Mouse (Mus musculus) lung, postnatal 0 days (tissue): Measurements from ENCODE around the gene Trim80. TPM values are rescaled to one million over a fixed set of nuclear protein-coding genes. Genes with fewer than 3 reads are reported as not detected.

Source experiments
- ATAC-seq: fragments of 200-750 bp; cut with Nextera tagmentation; 2 replicates; pipeline ENCODE4 v1.8.0; 2017; ENCODE audit warnings: moderate library complexity
- DNase-seq: peaks from one replicate; pipeline ENCODE4 v3.0.0-alpha.2; 2016; ENCODE audit warnings: low spot score
- H3K27ac ChIP-seq: fragments of 300-500 bp; sonication (generic); 2 replicates; pipeline ENCODE4 v1.5.1; 2014; ENCODE audit warnings: antibody characterized with exemption, mild to moderate bottlenecking, low read length, mixed read lengths
- H3K27me3 ChIP-seq: fragments of 300-500 bp; sonication (generic); replicated peaks from 2 replicates; pipeline ENCODE4 v1.6.1; 2014; ENCODE audit warnings: low read length, mixed read lengths; ENCODE audit not compliant: insufficient read depth
- H3K36me3 ChIP-seq: fragments of 300-500 bp; sonication (generic); 2 replicates; pipeline ENCODE4 v1.6.1; 2014; ENCODE audit warnings: low read length, mixed read lengths; ENCODE audit not compliant: insufficient read depth
- H3K4me1 ChIP-seq: fragments of 300-500 bp; sonication (generic); 2 replicates; pipeline ENCODE4 v1.6.1; 2014; ENCODE audit warnings: antibody characterized with exemption, low read depth, low read length, mixed read lengths; ENCODE audit not compliant: insufficient read depth
- H3K4me2 ChIP-seq: fragments of 300-500 bp; sonication (generic); replicated peaks from 2 replicates; pipeline ENCODE4 v1.6.1; 2014; ENCODE audit warnings: low read depth, mild to moderate bottlenecking, low read length, moderate library complexity, mixed read lengths
- H3K4me3 ChIP-seq: fragments of 300-500 bp; sonication (generic); 2 replicates; pipeline ENCODE4 v1.5.1; 2014; ENCODE audit warnings: low read depth, low read length
- H3K9ac ChIP-seq: fragments of 300-500 bp; sonication (generic); replicated peaks from 2 replicates; pipeline ENCODE4 v1.6.1; 2014; ENCODE audit warnings: low read depth, mild to moderate bottlenecking
- H3K9me3 ChIP-seq: fragments of 300-500 bp; sonication (generic); 2 replicates; pipeline ENCODE4 v1.6.1; 2016; ENCODE audit warnings: low read length, mixed read lengths
- CTCF ChIP-seq: IDR thresholded peaks from 2 replicates; pipeline ENCODE4 v1.5.1; 2016; ENCODE audit warnings: antibody characterized with exemption, mild to moderate bottlenecking
- EP300 ChIP-seq: IDR thresholded peaks from 2 replicates; pipeline ENCODE4 v1.6.1; 2016; ENCODE audit warnings: antibody characterized with exemption, mild to moderate bottlenecking, control low read depth
- WGBS: fragments of 180-500 bp; shearing (Covaris S2); extraction: QIAGEN DNeasy Blood & Tissue Kit; methylation state at CpG from one replicate; pipeline ENCODE4 v1.1.7; 2014; 5-methylcytosine and 5-hydroxymethylcytosine counted together
- polyA plus RNA-seq: library from polyadenylated mRNA; unstranded; fragments of >200 nt; fragmentation: Nextera tagmentation; extraction: Ambion mirVana; gene quantifications from 2 replicates; pipeline ENCODE4 v1.2.1, GENCODE M21; 2015

Gene Trim80
- not detected in 2 replicates for polyA plus RNA-seq

- ATAC-seq = no peak
- no peaks in the 10 kb centered on the region for H3K27me3 ChIP-seq
- DNase-seq = no peak
- no peaks in the 10 kb centered on the region for H3K9me3 ChIP-seq
- no peak within 1 kb of the TSS for H3K9ac ChIP-seq
- TF ChIP-seq CTCF (peak; percentile 40; the same call in 1 of the 2 replicates), EP300 (no peak)
- H3K36me3 ChIP-seq = no peaks in the 10 kb centered on the region
- no peak within 1 kb of the TSS for H3K4me3 ChIP-seq
- H3K4me2 ChIP-seq = no peak within 1 kb of the TSS
- no peak within 1 kb of the TSS for H3K27ac ChIP-seq
- peaks cover 10% of the 10 kb centered on the region; the same call in 1 of the 2 replicates for H3K4me1 ChIP-seq
- WGBS = 93% methylated on average over 9 of the region's 9 CpGs
These were observed at the start of gene Trim80 for GRCm38 (mm10) chr11:115439906-115440595. Gene Trim80 (plus strand): TSS chr11:115440545.

GRCm38 (mm10) chr11:115391358-115391757, 49.0 kb upstream of the Trim80 start:
- no peak for TF ChIP-seq CTCF
- TF ChIP-seq EP300 = no peak
- H3K36me3 ChIP-seq = peaks cover 5% of the 10 kb centered on the region
- H3K9me3 ChIP-seq = no peaks in the 10 kb centered on the region
- H3K4me2 ChIP-seq = no peak overlapping the region
- WGBS = 88% methylated on average over 7 of the region's 7 CpGs
- ATAC-seq (no peak), DNase-seq (no peak)
- H3K4me3 ChIP-seq = no peak overlapping the region
- H3K9ac ChIP-seq = no peak overlapping the region
- H3K27ac ChIP-seq = no peak overlapping the region
- H3K27me3 ChIP-seq = no peaks in the 10 kb centered on the region
- H3K4me1 ChIP-seq = no peaks in the 10 kb centered on the region

DNA sequence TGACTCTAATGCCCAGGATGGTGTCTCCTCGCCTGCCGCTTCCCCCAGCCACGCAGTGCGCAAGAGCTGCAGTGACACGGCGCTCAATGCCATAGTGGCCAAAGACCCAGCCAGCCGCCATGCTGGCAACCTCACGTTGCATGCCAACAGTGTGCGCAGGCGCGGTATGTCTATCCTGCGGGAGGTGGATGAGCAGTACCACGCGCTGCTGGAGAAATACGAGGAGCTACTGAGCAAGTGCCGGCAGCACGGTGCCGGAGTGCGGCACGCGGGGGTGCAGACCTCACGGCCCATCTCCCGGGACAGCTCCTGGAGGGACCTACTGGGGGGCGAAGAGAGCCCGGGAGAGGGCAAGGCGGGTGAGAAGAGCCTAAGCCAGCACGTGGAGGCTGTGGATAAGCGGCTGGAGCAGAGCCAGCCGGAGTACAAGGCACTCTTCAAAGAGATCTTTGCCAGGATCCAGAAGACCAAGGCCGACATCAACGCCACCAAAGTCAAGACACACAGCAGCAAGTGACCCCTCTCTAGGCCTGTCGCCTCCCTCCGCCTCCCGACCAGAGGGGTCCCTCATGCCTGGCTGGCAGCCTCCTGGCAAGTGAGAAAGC, 46.5 kb upstream of the Trim80 start:
- Histone ChIP-seq H3K27me3 (no peaks in the 10 kb centered on the region), H3K4me1 (no peaks in the 10 kb centered on the region), H3K4me2 (no peak overlapping the region; the same call in 1 of the 2 replicates), H3K27ac (no peak overlapping the region), H3K36me3 (peaks cover 5% of the 10 kb centered on the region), H3K4me3 (no peak overlapping the region), H3K9ac (no peak overlapping the region), H3K9me3 (no peaks in the 10 kb centered on the region)
- 61% methylated on average over 31 of the region's 34 CpGs for WGBS
- ATAC-seq (no peak), DNase-seq (no peak)
- TF ChIP-seq EP300 (no peak), CTCF (no peak)

DNA sequence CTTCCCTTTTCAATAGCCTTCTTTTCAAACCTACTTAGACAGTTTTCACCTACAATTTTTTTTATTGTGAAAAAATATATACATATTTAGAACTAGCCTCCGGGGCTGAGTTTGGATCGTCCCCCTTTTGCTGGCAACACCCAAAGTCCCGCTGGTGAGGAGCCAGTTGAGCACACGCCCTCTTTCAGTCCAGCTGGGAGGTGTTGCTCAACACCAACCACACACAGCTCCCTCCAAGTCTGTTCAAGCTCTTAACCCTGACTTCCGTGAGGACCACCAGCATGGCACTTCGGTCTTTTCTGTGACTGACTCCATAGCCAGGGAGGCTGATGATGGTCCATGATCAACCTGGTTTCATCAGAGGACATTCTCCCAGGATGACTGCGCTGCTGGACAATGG, 42.3 kb upstream of the Trim80 start:
- WGBS = 44% methylated on average over 7 of the region's 7 CpGs
- peak; percentile 75 for ATAC-seq
- no peaks in the 10 kb centered on the region; the same call in 1 of the 2 replicates for H3K36me3 ChIP-seq

DNA sequence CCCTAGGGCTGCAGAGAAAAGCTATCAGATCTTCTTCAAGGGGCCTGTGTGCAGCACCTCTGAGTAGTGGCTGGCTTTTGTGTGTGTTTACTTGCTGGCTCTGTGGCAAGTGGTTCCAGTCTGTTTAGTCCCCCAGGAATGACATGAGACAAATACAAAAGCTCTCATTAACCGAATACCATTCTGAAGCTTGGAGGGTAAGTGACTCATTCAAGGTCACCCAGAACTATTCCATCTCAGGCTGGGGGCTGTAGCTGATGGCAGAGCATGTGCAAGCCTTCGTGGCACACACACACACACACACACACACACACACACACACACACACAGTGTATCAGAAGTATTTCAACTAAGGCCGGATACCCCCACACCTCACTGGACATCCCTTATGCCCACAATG, 40.2 kb upstream of the Trim80 start:
- no peak for TF ChIP-seq EP300
- no peak for TF ChIP-seq CTCF
- no peaks in the 10 kb centered on the region for H3K36me3 ChIP-seq
- no peaks in the 10 kb centered on the region for H3K9me3 ChIP-seq
- 69% methylated on average over 3 of the region's 3 CpGs for WGBS
- H3K9ac ChIP-seq = no peak overlapping the region
- ATAC-seq (no peak), DNase-seq (no peak)
- H3K4me3 ChIP-seq = no peak overlapping the region
- peaks cover 4% of the 10 kb centered on the region; the same call in 1 of the 2 replicates for H3K4me1 ChIP-seq
- no peaks in the 10 kb centered on the region for H3K27me3 ChIP-seq
- no peak overlapping the region for H3K4me2 ChIP-seq
- no peak overlapping the region for H3K27ac ChIP-seq

More for the DNA sequence above, 42.3 kb upstream of the Trim80 start:
- TF ChIP-seq EP300 (no peak), CTCF (no peak)
- H3K9ac ChIP-seq = no peak overlapping the region
- H3K27ac ChIP-seq = no peak overlapping the region
- no peaks in the 10 kb centered on the region for H3K4me1 ChIP-seq
- H3K4me3 ChIP-seq = no peak overlapping the region
- H3K27me3 ChIP-seq = no peaks in the 10 kb centered on the region
- H3K4me2 ChIP-seq = no peak overlapping the region
- no peaks in the 10 kb centered on the region for H3K9me3 ChIP-seq
- DNase-seq = peak; percentile 63

DNA sequence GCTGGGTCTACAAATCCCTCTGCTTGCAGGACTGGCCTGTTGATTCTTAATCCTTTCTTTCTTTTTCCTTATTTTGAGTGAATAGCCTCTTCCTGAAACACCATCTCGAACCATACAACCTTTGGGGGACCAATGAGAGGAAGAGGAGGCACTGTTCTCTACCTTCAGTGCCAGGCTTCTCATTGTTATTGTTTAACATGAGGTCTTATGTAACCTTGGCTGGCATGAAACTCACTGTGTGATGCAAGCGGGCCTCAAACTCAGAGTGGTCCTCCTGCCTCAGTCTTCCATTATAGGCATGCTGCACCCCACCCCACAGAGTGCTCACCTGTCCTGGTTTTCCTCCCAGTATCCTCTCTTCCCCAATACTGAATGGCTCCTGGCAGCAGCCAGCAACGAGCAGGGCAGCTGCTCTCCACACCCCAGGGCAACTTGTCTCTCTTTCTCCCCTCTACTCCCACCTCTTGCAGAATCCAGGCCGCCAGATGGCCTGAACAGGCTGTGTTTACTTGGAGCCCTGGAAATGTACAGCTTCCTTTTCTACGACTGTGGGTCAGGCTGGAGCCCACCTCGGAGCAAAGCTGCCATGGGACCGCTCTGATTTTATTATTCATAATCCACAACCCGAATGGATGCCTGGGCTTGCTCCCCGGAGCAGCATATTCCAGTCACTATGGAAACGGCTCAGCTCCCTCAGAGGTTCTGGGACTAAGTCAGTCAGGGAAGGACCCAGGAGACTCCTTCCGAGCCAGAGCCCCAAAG, 39.5 kb upstream of the Trim80 start:
- ATAC-seq (no peak), DNase-seq (no peak)
- Histone ChIP-seq H3K4me1 (peaks cover 4% of the 10 kb centered on the region; the same call in 1 of the 2 replicates), H3K9me3 (no peaks in the 10 kb centered on the region), H3K27me3 (no peaks in the 10 kb centered on the region), H3K4me2 (no peak overlapping the region), H3K9ac (no peak overlapping the region), H3K36me3 (no peaks in the 10 kb centered on the region), H3K27ac (no peak overlapping the region), H3K4me3 (no peak overlapping the region)
- TF ChIP-seq EP300 = no peak
- TF ChIP-seq CTCF = no peak
- WGBS = 36% methylated on average over 11 of the region's 11 CpGs
